Mouse (Mus musculus) lung, postnatal 0 days (tissue): ENCODE data around the gene Nr2f2.

ENCODE experiments used
- CTCF ChIP-seq: IDR thresholded peaks from 2 replicates; pipeline ENCODE4 v1.5.1; 2016; ENCODE audit warnings: antibody characterized with exemption, mild to moderate bottlenecking
- EP300 ChIP-seq: IDR thresholded peaks from 2 replicates; pipeline ENCODE4 v1.6.1; 2016; ENCODE audit warnings: antibody characterized with exemption, mild to moderate bottlenecking, control low read depth

GRCm38 (mm10) chr7:70364798-70365197 is 1.7 kb downstream of the Nr2f2 start:
- TF ChIP-seq CTCF (peak; percentile 76), EP300 (0 out of 2 replicates have a peak, but pooled peaks have one; percentile 20)
